Mouse (Mus musculus) myocyte (in vitro differentiated cells): ENCODE measurements around the gene Nup37.

Experiments used
- CEBPB ChIP-seq: IDR thresholded peaks from 2 replicates; pipeline ENCODE4 v1.6.1; 2011; ENCODE audit warnings: mild to moderate bottlenecking, moderate library complexity; ENCODE audit not compliant: poor library complexity, insufficient read depth, severe bottlenecking
- E2F4 ChIP-seq: IDR thresholded peaks from one replicate; pipeline ENCODE4 v1.6.1; 2011; ENCODE audit warnings: mild to moderate bottlenecking, control low read depth, moderate library complexity; ENCODE audit not compliant: insufficient read depth
- MAX ChIP-seq: IDR thresholded peaks from one replicate; pipeline ENCODE4 v1.6.1; 2011; ENCODE audit warnings: low read depth, mild to moderate bottlenecking, control low read depth
- MYOD1 ChIP-seq, 3 experiments: IDR thresholded peaks; one replicate each; pipeline ENCODE4 v1.6.1; 2011; ENCODE audit warnings: control low read depth in 2 of 3, low read depth in 2 of 3, mild to moderate bottlenecking in 2 of 3, moderate library complexity in 1 of 3; ENCODE audit not compliant: insufficient read length in 2 of 3, control insufficient read depth in 1 of 3
- MYOG ChIP-seq, 3 experiments: IDR thresholded peaks; one replicate each; pipeline ENCODE4 v1.6.1; 2011; ENCODE audit warnings: control low read depth in 2 of 3, low read depth in 2 of 3, mild to moderate bottlenecking in 2 of 3; ENCODE audit not compliant: insufficient read length in 2 of 3, control insufficient read depth in 1 of 3, insufficient read depth in 1 of 3
- POLR2A ChIP-seq: IDR thresholded peaks from one replicate; pipeline ENCODE4 v1.6.1; 2011; ENCODE audit warnings: low read depth, mild to moderate bottlenecking, control low read depth, moderate library complexity; ENCODE audit not compliant: insufficient read length
- POLR2AphosphoS2 ChIP-seq: IDR thresholded peaks from one replicate; pipeline ENCODE4 v1.6.1; 2011; ENCODE audit warnings: low read depth, control low read depth; ENCODE audit not compliant: insufficient read length
- REST ChIP-seq: IDR thresholded peaks from one replicate; pipeline ENCODE4 v1.6.1; 2011; ENCODE audit warnings: mild to moderate bottlenecking, control low read depth, moderate library complexity; ENCODE audit not compliant: insufficient read depth, insufficient read length
- SRF ChIP-seq: IDR thresholded peaks from one replicate; pipeline ENCODE4 v1.6.1; 2011; ENCODE audit warnings: low read depth; ENCODE audit not compliant: control insufficient read depth, insufficient read length
- TCF12 ChIP-seq: IDR thresholded peaks from one replicate; pipeline ENCODE4 v1.6.1; 2011; ENCODE audit warnings: mild to moderate bottlenecking, control low read depth; ENCODE audit not compliant: poor library complexity, insufficient read depth, severe bottlenecking
- TCF3 ChIP-seq: IDR thresholded peaks from one replicate; pipeline ENCODE4 v1.6.1; 2011; ENCODE audit warnings: low read depth, control low read depth; ENCODE audit not compliant: insufficient read length
- USF1 ChIP-seq: IDR thresholded peaks from one replicate; pipeline ENCODE4 v1.6.1; 2011; ENCODE audit warnings: low read depth, mild to moderate bottlenecking, control low read depth, moderate library complexity

DNA sequence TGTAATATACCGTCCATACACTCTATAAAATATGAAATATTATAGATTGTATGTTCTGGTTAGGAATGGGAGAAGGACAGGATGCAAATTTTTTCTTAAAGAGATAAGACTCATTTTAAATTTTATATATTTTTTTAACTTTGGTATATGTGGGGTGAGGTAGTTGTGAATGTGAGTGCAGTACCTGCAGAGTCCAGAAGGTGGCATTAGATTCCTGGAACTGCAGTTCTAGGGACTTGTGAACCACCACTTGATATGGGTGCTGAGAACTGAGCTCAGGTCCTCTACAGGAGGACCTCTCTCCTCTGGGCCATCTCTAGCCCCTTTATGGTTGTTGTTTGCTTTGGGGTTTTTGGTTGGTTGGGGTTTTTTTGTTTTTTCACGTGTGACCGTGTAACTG is 19.4 kb downstream of the Nup37 start:
- TF ChIP-seq USF1, result no peak
- TF ChIP-seq POLR2A, result no peak
- TF ChIP-seq SRF, result no peak
- no peak for TF ChIP-seq POLR2AphosphoS2
- no peak for TF ChIP-seq MAX
- no peak for TF ChIP-seq REST
- no peak for TF ChIP-seq MYOG (IDR thresholded peaks at IDR 0.05; ENCODE audit: control insufficient read depth in 1 of 3, insufficient read depth in 1 of 3, insufficient read length in 2 of 3, low read depth in 2 of 3)
- no peak for TF ChIP-seq CEBPB
- no peak for TF ChIP-seq E2F4
- no peak for TF ChIP-seq MYOD1 (IDR thresholded peaks at IDR 0.05; ENCODE audit: control insufficient read depth in 1 of 3, insufficient read length in 2 of 3, low read depth in 2 of 3)
- TF ChIP-seq TCF3, result no peak
- no peak for TF ChIP-seq TCF12
